Mouse (Mus musculus): ENCODE data around the gene Nde1. TPM values are rescaled to one million over a fixed set of nuclear protein-coding genes. Genes with fewer than 3 reads are reported as not detected.

Nde1 gene
- total RNA-seq, 2 experiments from 2014 or later = 51.4 to 53.6 TPM

DNA sequence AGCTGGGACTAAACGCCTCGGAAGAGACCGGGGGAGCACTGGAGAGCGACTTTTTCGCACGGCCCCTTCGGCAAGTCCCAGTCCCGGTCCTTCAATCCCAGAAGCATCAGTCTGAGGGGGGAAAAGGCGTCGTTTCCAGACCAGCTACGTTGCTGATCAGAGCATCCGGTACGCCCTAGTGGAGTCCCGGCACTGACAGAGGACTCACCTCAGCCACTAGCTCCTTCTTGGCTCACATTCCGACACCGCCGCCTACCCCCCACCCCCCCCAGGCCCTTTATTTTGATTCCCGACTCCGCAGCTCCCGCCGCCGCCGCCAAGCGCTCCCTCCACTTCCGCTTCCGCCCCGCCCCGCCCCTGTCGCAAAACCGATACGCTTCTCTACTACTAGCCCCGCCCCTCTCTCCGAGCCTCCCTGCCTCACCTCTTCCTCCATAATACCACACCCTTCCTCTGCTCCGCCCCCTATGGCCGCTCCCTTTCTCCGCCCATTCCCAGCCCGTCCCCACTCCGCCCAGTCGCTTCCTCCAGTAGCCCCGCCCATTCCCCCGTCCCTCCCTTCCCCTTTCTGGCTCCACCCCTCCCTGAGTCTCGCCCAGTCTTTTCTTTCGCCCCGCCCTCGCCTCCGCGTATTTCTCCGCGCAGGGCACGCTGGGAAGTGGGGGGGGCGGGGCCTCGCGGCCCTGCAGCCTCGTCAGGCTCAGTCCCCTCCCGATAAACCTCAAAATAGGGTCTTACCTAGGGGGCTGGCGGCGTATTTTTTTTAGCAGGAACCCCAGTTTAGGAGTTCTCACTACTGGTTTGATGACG is 3.9 kb upstream of the Nde1 start:
- ATAC-seq (replicated peaks; ENCODE audit: low FRiP score, low TSS enrichment, poor library complexity, severe bottlenecking) = peak; percentile 87

DNA sequence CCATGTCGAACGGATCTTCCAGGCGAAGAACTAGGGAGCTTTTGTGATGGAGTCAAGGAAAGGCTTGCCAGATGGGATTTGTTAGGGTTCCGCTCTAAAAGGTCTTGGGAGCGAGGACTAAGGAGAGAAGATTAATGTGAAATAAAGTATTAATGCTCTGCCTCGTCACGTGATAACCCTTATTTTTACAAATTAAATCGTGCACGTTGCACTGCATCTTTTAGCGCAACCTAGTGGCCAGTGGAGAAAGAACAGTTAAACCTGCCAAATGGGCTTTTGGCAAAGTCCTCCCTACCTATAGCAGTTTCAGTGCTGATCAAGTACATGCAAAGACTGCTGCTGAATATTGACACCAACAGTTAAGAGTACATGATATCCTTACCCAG is 3.3 kb upstream of the Nde1 start:
- ATAC-seq (replicated peaks; ENCODE audit: low FRiP score, low TSS enrichment, poor library complexity, severe bottlenecking) = peak; percentile 34

- ATAC-seq (replicated peaks; ENCODE audit: low FRiP score, low TSS enrichment, poor library complexity, severe bottlenecking) = no peak
These were observed 2.1 kb upstream of the Nde1 start for GRCm38 (mm10) chr16:14160941-14161340.

- ATAC-seq (replicated peaks; ENCODE audit: low FRiP score, low TSS enrichment, poor library complexity, severe bottlenecking) = no peak
These were observed 656 bp downstream of the Nde1 start for GRCm38 (mm10) chr16:14163731-14164130.

DNA sequence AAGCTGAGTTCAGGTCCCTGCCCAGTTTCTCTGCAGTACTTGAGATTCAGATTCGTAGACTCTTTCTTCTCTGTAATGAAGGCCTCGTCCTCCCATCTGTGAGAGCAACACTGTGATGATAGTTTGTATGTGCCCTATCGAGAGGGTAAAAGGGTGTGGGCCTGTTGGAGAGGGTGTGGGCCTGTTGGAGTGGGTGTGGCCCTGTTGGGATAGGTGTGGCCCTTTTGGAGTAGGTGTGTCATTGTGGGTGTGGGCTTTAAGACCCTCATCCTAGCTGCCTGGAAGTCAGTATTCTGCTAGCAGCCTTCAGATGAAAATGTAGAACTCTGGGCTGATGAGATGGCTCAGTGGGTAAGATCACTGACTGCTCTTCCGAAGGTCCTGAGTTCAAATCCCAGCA is 3.4 kb downstream of the Nde1 start:
- 0 out of 2 replicates have a peak, but pooled peaks have one; percentile 38 for ATAC-seq (replicated peaks; ENCODE audit: low FRiP score, low TSS enrichment, poor library complexity, severe bottlenecking)

DNA sequence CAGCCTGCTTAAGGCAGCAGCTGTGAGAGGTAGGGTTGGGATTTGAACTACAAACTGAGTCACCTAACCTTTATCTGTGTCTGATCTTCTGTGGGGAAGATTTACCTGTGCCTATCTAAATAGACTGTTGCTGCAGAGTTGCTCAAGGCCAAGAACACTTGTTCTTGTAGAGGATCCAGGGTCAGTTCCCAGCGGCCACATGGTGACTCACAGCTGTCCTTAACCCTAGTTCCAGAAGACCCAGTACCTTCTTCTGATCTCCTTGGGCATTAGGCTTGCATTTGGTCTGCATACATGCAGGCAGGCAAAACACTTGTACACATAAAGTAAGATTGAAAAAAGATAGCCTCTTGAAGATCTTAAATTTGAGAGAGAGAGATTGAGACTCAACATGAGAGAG is 6.6 kb downstream of the Nde1 start:
- ATAC-seq (replicated peaks; ENCODE audit: low FRiP score, low TSS enrichment, poor library complexity, severe bottlenecking) = no peak

DNA sequence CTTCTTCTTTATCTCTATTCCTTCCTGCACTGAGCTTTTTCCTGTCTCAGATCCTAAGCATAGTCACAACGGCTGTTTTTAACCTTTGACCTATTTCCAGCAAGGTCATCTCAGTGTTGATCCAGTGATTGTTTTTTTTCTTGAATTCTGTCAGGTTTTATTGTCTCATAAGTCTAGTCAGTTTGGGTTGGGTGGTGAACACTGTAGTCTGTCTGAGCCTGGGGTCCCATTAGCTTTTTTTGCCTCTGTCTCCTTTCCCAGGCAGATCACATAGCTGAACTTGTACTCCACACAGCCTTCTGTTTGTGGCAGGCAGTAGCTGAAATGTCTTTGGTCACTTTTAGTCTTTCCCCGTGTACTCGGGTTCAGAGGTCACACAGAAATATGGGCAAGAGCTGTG is 15.0 kb downstream of the Nde1 start:
- no peak for ATAC-seq (replicated peaks; ENCODE audit: low FRiP score, low TSS enrichment, poor library complexity, severe bottlenecking)

- ATAC-seq (replicated peaks; ENCODE audit: low FRiP score, low TSS enrichment, poor library complexity, severe bottlenecking) = no peak
These were observed 17.2 kb downstream of the Nde1 start for GRCm38 (mm10) chr16:14180163-14180733.

DNA sequence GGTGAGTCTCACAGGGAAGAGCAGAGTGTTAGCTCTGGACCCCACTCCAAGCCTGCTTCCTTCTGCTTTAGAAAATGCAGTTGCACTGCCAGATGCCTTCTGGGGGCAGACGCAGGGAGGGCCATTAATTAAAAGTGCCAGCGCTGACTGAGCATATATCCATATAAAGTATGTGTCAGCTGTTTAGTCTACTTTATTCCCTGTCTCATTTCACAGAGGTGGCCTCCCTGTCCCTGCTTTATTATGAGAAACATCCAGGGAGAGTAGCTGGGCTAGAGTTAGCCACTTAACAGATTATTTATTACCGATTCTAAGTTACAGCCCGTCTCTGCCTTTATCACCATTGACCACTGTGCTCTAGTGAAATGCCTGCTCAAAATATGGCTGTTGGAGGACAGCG is 19.3 kb downstream of the Nde1 start:
- no peak for ATAC-seq (replicated peaks; ENCODE audit: low FRiP score, low TSS enrichment, poor library complexity, severe bottlenecking)

DNA sequence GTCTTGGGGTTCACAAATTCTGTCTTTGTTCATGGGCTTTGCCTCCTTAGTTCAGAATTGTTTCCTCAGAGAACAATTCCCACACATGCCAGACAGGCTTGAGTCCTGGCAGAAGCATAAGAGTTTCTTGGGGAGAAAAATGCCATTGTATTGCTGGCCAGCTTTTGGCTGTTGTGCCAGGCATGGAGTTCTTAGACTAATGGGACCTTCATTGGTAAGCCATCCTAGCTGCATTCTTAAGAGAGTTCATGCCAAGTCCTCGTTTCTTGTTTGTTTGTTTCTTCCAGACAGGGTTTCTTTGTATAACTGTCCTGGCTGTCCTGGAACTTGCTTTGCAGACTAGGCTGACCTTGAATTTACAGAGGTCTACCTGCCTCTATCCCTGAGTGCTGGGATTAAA is 20.8 kb downstream of the Nde1 start:
- no peak for ATAC-seq (replicated peaks; ENCODE audit: low FRiP score, low TSS enrichment, poor library complexity, severe bottlenecking)

GRCm38 (mm10) chr16:14185516-14185915 is 22.4 kb downstream of the Nde1 start:
- no peak for ATAC-seq (replicated peaks; ENCODE audit: low FRiP score, low TSS enrichment, poor library complexity, severe bottlenecking)

- ATAC-seq (replicated peaks; ENCODE audit: low FRiP score, low TSS enrichment, poor library complexity, severe bottlenecking) = no peak
These were observed 31.3 kb downstream of the Nde1 start for GRCm38 (mm10) chr16:14194164-14194950.

DNA sequence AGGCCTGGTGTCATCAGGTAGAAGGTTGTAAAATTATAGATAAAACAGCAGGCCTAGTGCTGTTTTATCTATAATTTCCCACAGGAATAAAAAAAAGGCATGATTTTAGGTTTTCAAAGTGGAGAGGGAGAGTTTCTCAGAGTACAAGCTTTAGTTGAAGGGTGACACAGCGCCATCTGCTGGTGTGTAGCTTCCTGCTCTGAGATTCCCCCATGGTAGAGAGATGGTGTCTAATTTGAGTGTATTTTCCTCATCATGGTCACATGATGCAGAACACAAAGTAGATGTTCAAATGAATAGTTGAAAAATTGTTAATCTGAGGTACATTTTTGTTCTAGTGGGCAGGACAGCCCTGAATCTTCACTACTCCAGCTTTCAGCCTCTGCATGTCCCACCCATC is 32.4 kb downstream of the Nde1 start:
- peak; percentile 46 for ATAC-seq (replicated peaks; ENCODE audit: low FRiP score, low TSS enrichment, poor library complexity, severe bottlenecking)

DNA sequence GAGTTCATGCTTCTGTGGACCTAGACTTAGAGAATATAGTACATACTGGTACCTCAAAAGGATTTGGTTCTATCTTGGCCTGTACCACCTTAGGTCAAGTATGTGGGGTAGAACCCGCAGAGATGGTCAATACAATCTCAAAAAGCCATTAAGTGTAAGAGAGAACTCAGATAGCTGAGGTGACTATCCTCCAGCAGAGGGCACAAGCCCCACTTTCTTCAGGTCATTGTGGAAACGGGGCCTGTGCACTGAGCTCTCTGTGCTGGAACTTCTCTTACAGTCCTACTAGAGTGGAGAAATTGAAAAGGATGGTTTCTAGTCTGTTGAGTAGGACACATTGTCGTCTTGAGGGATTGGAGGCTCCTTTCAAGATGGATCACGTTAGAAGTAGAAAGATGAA is 35.7 kb downstream of the Nde1 start:
- no peak for ATAC-seq (replicated peaks; ENCODE audit: low FRiP score, low TSS enrichment, poor library complexity, severe bottlenecking)

DNA sequence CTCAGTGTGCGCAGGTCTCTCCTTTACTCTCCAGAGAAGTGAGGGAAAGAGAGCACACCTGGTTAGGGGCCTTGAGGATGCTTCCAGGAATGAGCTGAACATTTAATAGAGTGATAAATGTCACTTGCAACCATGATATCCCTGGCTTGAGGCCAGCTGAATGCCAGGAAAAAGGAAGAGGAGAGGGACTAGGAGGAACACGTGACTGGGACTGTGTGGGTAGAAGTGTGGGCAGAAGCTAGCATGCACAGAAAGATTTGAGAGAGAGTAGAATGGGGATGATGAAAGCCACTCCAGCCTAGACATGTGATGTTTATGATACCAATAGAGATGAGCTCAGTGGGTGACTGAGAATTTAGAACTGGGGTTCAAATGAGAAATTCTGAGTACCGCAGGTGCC is 52.1 kb downstream of the Nde1 start:
- no peak for ATAC-seq (replicated peaks; ENCODE audit: low FRiP score, low TSS enrichment, poor library complexity, severe bottlenecking)

DNA sequence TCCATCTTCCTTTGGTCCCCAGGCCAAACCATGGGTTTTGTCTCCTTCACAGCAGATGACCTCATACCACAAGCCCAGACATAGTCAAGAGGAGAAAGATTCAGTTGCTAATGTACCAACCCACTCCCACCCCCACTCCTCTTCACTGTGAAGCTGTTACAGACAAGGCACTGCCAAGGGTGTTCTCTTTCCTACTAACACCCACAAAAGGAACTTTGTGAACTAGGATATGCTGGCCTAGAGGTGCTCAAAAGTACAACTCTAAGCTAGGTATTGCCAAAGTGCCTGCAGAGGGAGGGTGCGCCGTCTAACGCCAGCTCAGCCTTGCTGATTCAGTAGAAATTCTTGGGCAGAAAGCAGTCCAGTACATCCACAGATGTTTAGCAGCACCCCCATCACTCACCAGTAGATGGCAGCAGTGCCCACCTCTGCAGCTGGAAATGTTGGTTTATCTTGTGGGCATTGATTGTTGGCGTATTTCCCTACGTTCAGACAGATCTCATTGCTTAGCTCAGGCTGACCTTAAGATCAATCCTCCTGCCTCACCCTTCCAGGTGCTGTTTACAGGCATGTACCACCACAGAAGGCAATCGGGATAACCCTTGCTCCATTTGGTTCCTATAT is 74.1 kb downstream of the Nde1 start:
- ATAC-seq (replicated peaks; ENCODE audit: low FRiP score, low TSS enrichment, poor library complexity, severe bottlenecking) = peak; percentile 86

- ATAC-seq (replicated peaks; ENCODE audit: low FRiP score, low TSS enrichment, poor library complexity, severe bottlenecking) = no peak
These were observed 79.0 kb downstream of the Nde1 start for GRCm38 (mm10) chr16:14242059-14242458.
